24 mouse cellular contexts compared by ENCODE assay signal in genomic region chr7:124037281-124037700, GRCm38 (mm10). TPM values are rescaled to one million over a fixed set of nuclear protein-coding genes. Genes with fewer than 3 reads are reported as not detected.
A peak's percentile ranks its signal among the peaks of the same experiment; 100 is the strongest.
DNase-seq lines count a peak whose midpoint lies in the region; ATAC-seq and TF ChIP-seq lines count a peak whose summit lies in the region.
"Had no signal": no experiment of that assay in that cellular context is flagged by ENCODE, and none has a peak within 500 bp of the region (broad histone marks: within the 10 kb centered on the region; RNA-seq: fewer than 3 reads in every experiment).

No protein-coding gene starts in this region.

- H3K4me3 ChIP-seq in forebrain, embryonic 13.5 days = no peak overlapping the region
- H3K4me3 ChIP-seq in forebrain, embryonic 11.5 days (ENCODE audit: low read depth, low read length) = no peak overlapping the region
- no peak overlapping the region for H3K4me3 ChIP-seq in hindbrain, embryonic 12.5 days
- no peak overlapping the region for H3K4me3 ChIP-seq in midbrain, embryonic 14.5 days (replicated peaks; ENCODE audit: low read depth, low read length)
- H3K4me3 ChIP-seq: myocyte had no signal

- H3K9me3 ChIP-seq in forebrain, embryonic 13.5 days (replicated peaks) = no peaks in the 10 kb centered on the region
- no peaks in the 10 kb centered on the region for H3K9me3 ChIP-seq in forebrain, embryonic 11.5 days (ENCODE audit: control insufficient read depth, low read length)
- no peaks in the 10 kb centered on the region for H3K9me3 ChIP-seq in hindbrain, embryonic 12.5 days (replicated peaks)
- no peaks in the 10 kb centered on the region for H3K9me3 ChIP-seq in midbrain, embryonic 14.5 days (ENCODE audit: control insufficient read depth, low read length)

- no peaks in the 10 kb centered on the region for H3K36me3 ChIP-seq in forebrain, embryonic 13.5 days (ENCODE audit: poor library complexity, severe bottlenecking)
- H3K36me3 ChIP-seq in forebrain, embryonic 11.5 days (ENCODE audit: control insufficient read depth, insufficient read depth, low read length) = no peaks in the 10 kb centered on the region
- no peaks in the 10 kb centered on the region for H3K36me3 ChIP-seq in hindbrain, embryonic 12.5 days
- no peaks in the 10 kb centered on the region for H3K36me3 ChIP-seq in midbrain, embryonic 14.5 days (ENCODE audit: control insufficient read depth, insufficient read depth, low read length)
- H3K36me3 ChIP-seq: G1E had no signal

- no peaks in the 10 kb centered on the region for H3K27me3 ChIP-seq in forebrain, embryonic 13.5 days
- H3K27me3 ChIP-seq in forebrain, embryonic 11.5 days (ENCODE audit: control insufficient read depth, insufficient read depth, low read length) = no peaks in the 10 kb centered on the region
- H3K27me3 ChIP-seq in hindbrain, embryonic 12.5 days = no peaks in the 10 kb centered on the region
- H3K27me3 ChIP-seq in midbrain, embryonic 14.5 days (ENCODE audit: control insufficient read depth, insufficient read depth, low read length) = no peaks in the 10 kb centered on the region

- H3K4me2 ChIP-seq in forebrain, embryonic 13.5 days = no peak overlapping the region
- no peak overlapping the region for H3K4me2 ChIP-seq in forebrain, embryonic 11.5 days (ENCODE audit: low read depth, low read length, severe bottlenecking)
- H3K4me2 ChIP-seq in hindbrain, embryonic 12.5 days (replicated peaks) = no peak overlapping the region
- H3K4me2 ChIP-seq in midbrain, embryonic 14.5 days (ENCODE audit: low read length) = no peak overlapping the region
- H3K4me2 ChIP-seq: liver, embryonic 11.5 days had no signal

- TF ChIP-seq CTCF in brain, embryonic 14.5 days (IDR thresholded peaks at IDR 0.05; ENCODE audit: borderline replicate concordance, extremely low read depth, insufficient read depth, insufficient read length) = no peak

- H3K4me1 ChIP-seq in forebrain, embryonic 13.5 days = peaks cover 12% of the 10 kb centered on the region
- H3K4me1 ChIP-seq in forebrain, embryonic 11.5 days (replicated peaks; ENCODE audit: control insufficient read depth, insufficient read depth, low read length) = no peaks in the 10 kb centered on the region
- peaks cover 3% of the 10 kb centered on the region; the same call in 1 of the 2 replicates for H3K4me1 ChIP-seq in hindbrain, embryonic 12.5 days
- H3K4me1 ChIP-seq in midbrain, embryonic 14.5 days (ENCODE audit: control insufficient read depth, insufficient read depth, low read length) = peaks cover 9% of the 10 kb centered on the region; the same call in 1 of the 2 replicates

- TF ChIP-seq POLR2A in brain, embryonic 14.5 days (IDR thresholded peaks at IDR 0.05; ENCODE audit: borderline replicate concordance, extremely low read depth, insufficient read depth, insufficient read length, poor library complexity, severe bottlenecking) = no peak

- no peak for DNase-seq in forebrain, embryonic 11.5 days (ENCODE audit: low spot score)
- peak; percentile 79 for DNase-seq in brain, embryonic 14.5 days (ENCODE audit: low read depth)
- peak; percentile 26 for DNase-seq in midbrain, embryonic 14.5 days
- no peak for DNase-seq in frontal cortex, postnatal 36 days (ENCODE audit: low spot score in 2 of 2)
- DNase-seq in lung, postnatal 25 days (ENCODE audit: low spot score) = no peak
- no peak for DNase-seq in gastrocnemius, postnatal 14 days
- DNase-seq: adrenal gland, postnatal 10 days; cerebellum, adult 9-11 months; embryo, embryonic 11 days; gastrocnemius, postnatal 10 days; layer of hippocampus, postnatal 36 days; lung, adult 18-20 months; lung, postnatal 14 days; thymus, adult 2 months had no signal

- WGBS in forebrain, embryonic 13.5 days = 26% methylated on average over 5 of the region's 5 CpGs
- 37% methylated on average over 5 of the region's 5 CpGs for WGBS in forebrain, embryonic 11.5 days
- 30% methylated on average over 5 of the region's 5 CpGs for WGBS in hindbrain, embryonic 12.5 days
- 19% methylated on average over 5 of the region's 5 CpGs for WGBS in midbrain, embryonic 14.5 days

- H3K9ac ChIP-seq in forebrain, embryonic 13.5 days = no peak overlapping the region
- H3K9ac ChIP-seq in forebrain, embryonic 11.5 days (ENCODE audit: low read length) = no peak overlapping the region
- H3K9ac ChIP-seq in hindbrain, embryonic 12.5 days = no peak overlapping the region
- no peak overlapping the region for H3K9ac ChIP-seq in midbrain, embryonic 14.5 days (replicated peaks; ENCODE audit: low read length)

- ATAC-seq in forebrain, embryonic 13.5 days = peak; percentile 80
- ATAC-seq in forebrain, embryonic 11.5 days (replicated peaks; ENCODE audit: low FRiP score) = no peak
- 0 out of 2 replicates have a peak, but pooled peaks have one; percentile 26 for ATAC-seq in hindbrain, embryonic 12.5 days (ENCODE audit: low FRiP score)
- ATAC-seq in midbrain, embryonic 14.5 days (ENCODE audit: low FRiP score, low TSS enrichment) = no peak
- ATAC-seq: activated CD4-positive, CD25-positive, alpha-beta regulatory T cell, adult 4 months; intestine, postnatal 0 days had no signal

- no peak overlapping the region; the same call in 1 of the 2 replicates for H3K27ac ChIP-seq in forebrain, embryonic 13.5 days
- no peak overlapping the region for H3K27ac ChIP-seq in forebrain, embryonic 11.5 days (ENCODE audit: low read depth, low read length)
- H3K27ac ChIP-seq in hindbrain, embryonic 12.5 days = no peak overlapping the region
- H3K27ac ChIP-seq in midbrain, embryonic 14.5 days (replicated peaks; ENCODE audit: low read depth, low read length) = no peak overlapping the region

- intact Hi-C loops in gastrocnemius, postnatal 14 days (cut with DNase I; ENCODE audit: low total_unique reads) = no loop called here

RNA-seq across cellular contexts. Expression of gene Hs3st4, which starts 54.6 kb away (rescaled TPM):
- 3.3 and 5.0 TPM in 2 replicates for polyA plus RNA-seq in forebrain, embryonic 13.5 days (2015; fragmentation: Nextera tagmentation; extraction: Ambion mirVana)
- 0.11 and 0.16 TPM in 2 replicates for polyA plus RNA-seq in forebrain, embryonic 11.5 days (2014; fragmentation: Nextera tagmentation; extraction: Ambion mirVana)
- 10.1 and 15.8 TPM in 2 replicates for polyA plus RNA-seq in brain, embryonic 14.5 days (2012; rRNA removed)
- polyA plus RNA-seq in hindbrain, embryonic 12.5 days (2016; fragmentation: Nextera tagmentation; extraction: Ambion mirVana) = 1.8 and 2.5 TPM in 2 replicates
- 10.9 and 15.4 TPM in 2 replicates for polyA plus RNA-seq in midbrain, embryonic 14.5 days (2014; fragmentation: Nextera tagmentation; extraction: Ambion mirVana)
- not detected for total RNA-seq in gastrocnemius, postnatal 14 days (2021)
- total RNA-seq: G1E; hematopoietic stem cell, adult 5-6 weeks; megakaryocyte-erythroid progenitor cell, adult 5-6 weeks; neutrophil, adult 5-6 weeks had no signal
- polyA plus RNA-seq: activated CD4-positive, CD25-positive, alpha-beta regulatory T cell, adult 4 months; G1E; intestine, postnatal 0 days; myocyte had no signal

Comparison
In these comparisons a context has a peak if more than half of its experiments do, and no peak if none do; other contexts are left out.
1. ATAC-seq: peak in forebrain, embryonic 13.5 days (single experiment) and hindbrain, embryonic 12.5 days (single experiment); none in forebrain, embryonic 11.5 days (single experiment) and midbrain, embryonic 14.5 days (single experiment).
2. DNase-seq: peak in brain, embryonic 14.5 days (single experiment) and midbrain, embryonic 14.5 days (single experiment); none in forebrain, embryonic 11.5 days (single experiment), frontal cortex, postnatal 36 days (0 of 2), lung, postnatal 25 days (single experiment) and gastrocnemius, postnatal 14 days (single experiment).